Mouse (Mus musculus) lung, postnatal 0 days (tissue): ENCODE results near the gene Mlst8. TPM values are rescaled to one million over a fixed set of nuclear protein-coding genes. Genes with fewer than 3 reads are reported as not detected.
A peak's percentile ranks its signal among the peaks of the same experiment; 100 is the strongest.

Experiments used
- ATAC-seq: fragments of 200-750 bp; cut with Nextera tagmentation; 2 replicates; pipeline ENCODE4 v1.8.0; 2017; ENCODE audit warnings: moderate library complexity
- DNase-seq: peaks from one replicate; pipeline ENCODE4 v3.0.0-alpha.2; 2016; ENCODE audit warnings: low spot score
- H3K27ac ChIP-seq: fragments of 300-500 bp; sonication (generic); 2 replicates; pipeline ENCODE4 v1.5.1; 2014; ENCODE audit warnings: antibody characterized with exemption, mild to moderate bottlenecking, low read length, mixed read lengths
- H3K27me3 ChIP-seq: fragments of 300-500 bp; sonication (generic); replicated peaks from 2 replicates; pipeline ENCODE4 v1.6.1; 2014; ENCODE audit warnings: low read length, mixed read lengths; ENCODE audit not compliant: insufficient read depth
- H3K36me3 ChIP-seq: fragments of 300-500 bp; sonication (generic); 2 replicates; pipeline ENCODE4 v1.6.1; 2014; ENCODE audit warnings: low read length, mixed read lengths; ENCODE audit not compliant: insufficient read depth
- H3K4me1 ChIP-seq: fragments of 300-500 bp; sonication (generic); 2 replicates; pipeline ENCODE4 v1.6.1; 2014; ENCODE audit warnings: antibody characterized with exemption, low read depth, low read length, mixed read lengths; ENCODE audit not compliant: insufficient read depth
- H3K4me2 ChIP-seq: fragments of 300-500 bp; sonication (generic); replicated peaks from 2 replicates; pipeline ENCODE4 v1.6.1; 2014; ENCODE audit warnings: low read depth, mild to moderate bottlenecking, low read length, moderate library complexity, mixed read lengths
- H3K4me3 ChIP-seq: fragments of 300-500 bp; sonication (generic); 2 replicates; pipeline ENCODE4 v1.5.1; 2014; ENCODE audit warnings: low read depth, low read length
- H3K9ac ChIP-seq: fragments of 300-500 bp; sonication (generic); replicated peaks from 2 replicates; pipeline ENCODE4 v1.6.1; 2014; ENCODE audit warnings: low read depth, mild to moderate bottlenecking
- H3K9me3 ChIP-seq: fragments of 300-500 bp; sonication (generic); 2 replicates; pipeline ENCODE4 v1.6.1; 2016; ENCODE audit warnings: low read length, mixed read lengths
- CTCF ChIP-seq: IDR thresholded peaks from 2 replicates; pipeline ENCODE4 v1.5.1; 2016; ENCODE audit warnings: antibody characterized with exemption, mild to moderate bottlenecking
- EP300 ChIP-seq: IDR thresholded peaks from 2 replicates; pipeline ENCODE4 v1.6.1; 2016; ENCODE audit warnings: antibody characterized with exemption, mild to moderate bottlenecking, control low read depth
- WGBS: fragments of 180-500 bp; shearing (Covaris S2); extraction: QIAGEN DNeasy Blood & Tissue Kit; methylation state at CpG from one replicate; pipeline ENCODE4 v1.1.7; 2014; 5-methylcytosine and 5-hydroxymethylcytosine counted together
- polyA plus RNA-seq: library from polyadenylated mRNA; unstranded; fragments of >200 nt; fragmentation: Nextera tagmentation; extraction: Ambion mirVana; gene quantifications from 2 replicates; pipeline ENCODE4 v1.2.1, GENCODE M21; 2015

Gene Mlst8
- polyA plus RNA-seq, 1 experiment from 2014 or later, result 14.4 TPM

DNA sequence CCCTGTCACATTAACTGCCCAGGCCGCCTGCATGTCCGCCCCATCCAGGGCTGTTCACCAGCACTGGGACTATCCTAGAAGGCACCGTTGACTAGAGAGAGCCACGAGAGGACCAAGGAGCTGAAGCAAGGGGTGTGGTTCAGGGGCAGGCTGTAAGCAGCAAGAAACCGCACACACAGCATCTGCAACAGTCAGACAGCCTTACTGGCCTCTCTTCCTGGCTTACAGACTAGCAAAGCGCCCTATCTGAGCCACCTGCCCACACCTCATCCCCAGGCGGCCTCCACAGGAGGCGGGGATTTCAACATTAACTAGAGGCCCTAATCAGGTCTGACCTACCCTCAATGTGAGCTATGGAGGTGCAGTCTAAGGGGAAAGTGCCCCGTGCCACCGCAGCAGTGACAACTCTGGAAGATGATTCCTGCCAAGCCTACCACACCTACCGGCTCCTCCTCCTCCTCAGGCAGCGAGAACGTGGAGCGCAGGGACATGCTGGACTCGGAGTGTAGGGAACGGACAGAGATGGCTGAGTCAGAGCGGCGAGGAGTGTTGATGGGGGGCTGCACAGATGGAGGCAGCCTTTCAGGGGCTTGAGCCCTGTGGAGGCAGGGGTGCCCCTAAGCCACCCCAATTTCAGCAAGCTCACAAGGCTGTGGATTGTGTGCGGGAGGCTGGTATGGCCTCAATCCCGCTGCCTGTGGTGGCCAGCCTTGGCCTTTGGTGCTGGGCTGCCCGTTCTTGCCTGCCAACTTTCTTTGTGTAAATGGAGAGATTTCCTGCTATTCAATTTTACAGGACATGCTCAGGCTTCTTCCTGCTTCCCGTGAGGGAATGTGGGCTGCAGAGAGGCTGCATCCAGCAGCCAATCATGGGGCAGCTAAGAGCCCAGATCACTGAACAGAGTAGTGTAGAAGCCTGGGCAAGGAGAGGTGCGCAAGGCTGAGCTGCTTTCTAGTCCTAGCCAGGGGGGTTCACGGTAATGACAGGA lies 35.7 kb upstream of the Mlst8 start:
- peak overlapping the region; percentile 72 for H3K27ac ChIP-seq
- H3K9me3 ChIP-seq, result no peaks in the 10 kb centered on the region
- peak overlapping the region; percentile 17; the same call in 1 of the 2 replicates for H3K4me3 ChIP-seq
- H3K36me3 ChIP-seq, result peaks cover 44% of the 10 kb centered on the region
- peak overlapping the region; percentile 9; the same call in 1 of the 2 replicates for H3K9ac ChIP-seq
- peak overlapping the region; percentile 48 for H3K4me2 ChIP-seq
- no peak for TF ChIP-seq CTCF
- no peak; the same call in 1 of the 2 replicates for TF ChIP-seq EP300
- ATAC-seq, result peak; percentile 85
- no peaks in the 10 kb centered on the region for H3K4me1 ChIP-seq
- 66% methylated on average over 24 of the region's 24 CpGs for WGBS
- H3K27me3 ChIP-seq, result no peaks in the 10 kb centered on the region
- peak; percentile 43 for DNase-seq

DNA sequence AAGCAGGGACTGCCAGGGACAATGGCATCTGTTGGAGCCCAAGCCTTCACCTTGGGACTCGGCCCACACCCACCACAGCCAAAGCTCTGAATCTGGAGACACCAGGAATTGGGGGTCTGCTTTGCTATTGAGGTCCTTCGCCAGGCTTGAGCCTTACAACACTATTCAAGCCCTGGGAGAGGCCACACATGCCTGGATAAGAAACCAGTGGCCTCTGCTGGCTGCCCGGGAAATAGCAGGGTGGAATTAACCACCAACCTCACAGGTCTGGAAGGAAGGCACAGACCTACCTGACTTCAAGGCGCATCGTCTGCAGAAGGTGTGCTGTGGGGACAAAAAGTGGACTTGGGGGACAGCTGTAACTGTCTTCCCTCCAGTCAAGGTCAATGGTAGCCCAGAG lies 34.7 kb upstream of the Mlst8 start:
- H3K27ac ChIP-seq, result peak overlapping the region; percentile 72; the same call in 1 of the 2 replicates
- peaks cover 51% of the 10 kb centered on the region for H3K36me3 ChIP-seq
- H3K4me2 ChIP-seq, result peak overlapping the region; percentile 48
- TF ChIP-seq CTCF, result peak; percentile 83
- TF ChIP-seq EP300, result no peak
- WGBS, result 29% methylated on average over 5 of the region's 5 CpGs
- ATAC-seq (peak; percentile 52; the same call in 1 of the 2 replicates), DNase-seq (peak; percentile 53)
- H3K9ac ChIP-seq, result no peak overlapping the region
- peak overlapping the region; percentile 17; the same call in 1 of the 2 replicates for H3K4me3 ChIP-seq
- no peaks in the 10 kb centered on the region for H3K4me1 ChIP-seq
- no peaks in the 10 kb centered on the region for H3K9me3 ChIP-seq
- H3K27me3 ChIP-seq, result no peaks in the 10 kb centered on the region

DNA sequence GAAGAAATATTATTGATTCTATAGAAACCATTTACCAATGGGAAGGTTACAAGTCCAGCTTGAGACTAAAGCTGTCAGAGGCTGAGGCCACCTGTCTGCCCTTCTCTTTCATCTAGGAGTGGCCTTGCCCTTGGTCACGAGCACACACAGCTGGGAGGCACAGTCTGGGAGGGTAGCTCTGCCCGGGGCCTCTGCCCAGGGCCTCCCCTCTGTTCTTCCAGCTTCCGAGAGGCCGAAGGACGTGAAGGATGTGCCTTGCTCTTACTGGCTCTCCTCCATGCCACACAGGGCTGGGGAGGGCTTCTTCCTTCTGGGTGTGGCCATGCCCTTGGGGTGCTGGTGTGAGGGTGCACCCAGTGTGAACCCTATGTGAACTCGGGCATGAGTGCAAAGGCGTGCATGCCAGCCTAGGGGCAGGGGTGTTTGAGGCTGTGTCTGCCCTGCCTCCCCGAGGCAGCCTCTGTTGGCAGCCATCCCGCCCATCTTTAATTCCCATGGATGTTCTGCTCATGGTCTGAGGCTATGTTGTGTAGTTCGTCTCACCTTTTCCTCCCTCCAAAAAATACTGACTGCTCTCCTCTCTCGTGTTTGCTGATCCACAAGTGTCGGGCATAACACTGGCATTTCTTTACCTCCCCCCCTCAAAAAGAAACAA lies 29.1 kb upstream of the Mlst8 start:
- Histone ChIP-seq H3K9ac (no peak overlapping the region), H3K4me3 (no peak overlapping the region), H3K4me1 (no peaks in the 10 kb centered on the region), H3K36me3 (peaks cover 40% of the 10 kb centered on the region), H3K27me3 (no peaks in the 10 kb centered on the region), H3K27ac (no peak overlapping the region), H3K9me3 (no peaks in the 10 kb centered on the region), H3K4me2 (no peak overlapping the region)
- DNase-seq, result no peak
- no peak for ATAC-seq
- 75% methylated on average over 12 of the region's 12 CpGs for WGBS
- TF ChIP-seq CTCF (no peak), EP300 (no peak)

DNA sequence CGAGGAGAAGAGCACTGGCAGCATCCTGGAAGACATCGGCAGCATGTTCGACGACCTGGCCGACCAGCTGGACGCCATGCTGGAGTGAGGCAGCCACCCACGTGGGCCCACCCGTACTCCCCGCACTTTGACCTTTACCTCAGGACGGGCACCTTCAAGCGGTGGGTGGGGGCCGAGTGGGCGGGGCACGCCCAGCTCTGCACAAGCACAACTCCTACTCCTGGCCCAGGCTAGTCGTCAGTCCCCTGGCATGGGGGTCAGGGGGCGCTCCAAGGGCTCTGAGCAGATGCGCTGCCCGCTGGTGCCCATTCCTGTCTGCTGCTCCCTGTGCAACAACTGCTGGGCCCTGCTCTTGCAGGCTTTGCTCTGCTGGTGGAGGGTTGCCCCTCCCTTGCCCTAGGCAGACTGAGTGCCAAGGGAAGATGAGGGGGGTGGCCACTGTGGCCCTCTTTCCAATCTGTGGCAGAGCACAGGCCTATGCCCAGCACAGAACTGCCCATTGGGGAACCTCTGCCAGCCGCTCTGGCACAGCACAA lies 28.3 kb upstream of the Mlst8 start:
- 44% methylated on average over 19 of the region's 19 CpGs for WGBS
- DNase-seq, result no peak
- H3K9me3 ChIP-seq, result no peaks in the 10 kb centered on the region
- no peak for ATAC-seq
- TF ChIP-seq CTCF (no peak), EP300 (no peak)
- H3K4me3 ChIP-seq, result no peak overlapping the region
- no peak overlapping the region for H3K9ac ChIP-seq
- no peaks in the 10 kb centered on the region for H3K27me3 ChIP-seq
- no peak overlapping the region for H3K4me2 ChIP-seq
- H3K36me3 ChIP-seq, result peaks cover 40% of the 10 kb centered on the region
- H3K4me1 ChIP-seq, result no peaks in the 10 kb centered on the region
- no peak overlapping the region for H3K27ac ChIP-seq

DNA sequence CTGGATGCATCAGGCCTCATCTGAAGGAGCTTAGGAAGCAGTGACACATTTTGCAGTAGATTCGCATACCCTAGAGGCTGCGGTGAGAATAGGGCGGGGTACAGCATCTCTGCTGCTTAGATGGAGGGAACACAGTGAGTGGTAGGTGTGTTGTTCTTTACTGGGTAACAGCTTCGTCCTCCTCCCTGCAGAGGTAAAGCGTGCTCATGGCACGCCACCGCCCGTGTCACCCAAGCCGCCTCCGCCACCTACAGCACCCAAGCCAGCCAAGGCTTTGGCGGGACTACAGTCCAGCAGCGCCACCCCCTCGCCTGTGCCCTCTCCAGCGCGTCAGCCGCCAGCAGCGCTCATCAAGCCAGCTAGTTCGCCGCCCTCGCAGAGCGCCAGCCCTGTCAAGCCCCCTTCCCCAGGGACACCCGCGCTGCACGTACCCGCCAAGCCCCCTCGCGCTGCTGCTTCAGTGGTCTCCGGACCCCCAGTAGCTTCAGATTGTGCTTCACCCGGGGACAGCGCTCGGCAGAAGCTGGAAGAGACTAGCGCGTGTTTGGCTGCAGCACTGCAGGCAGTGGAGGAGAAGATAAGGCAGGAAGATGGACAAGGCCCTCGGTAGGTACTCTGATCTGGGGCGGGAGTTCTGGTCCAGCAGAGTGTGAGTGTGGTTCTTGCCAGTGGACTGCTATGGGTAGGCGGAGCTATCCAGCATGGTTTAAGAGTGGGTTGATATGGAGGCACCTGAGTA lies 27.6 kb upstream of the Mlst8 start:
- Histone ChIP-seq H3K4me3 (no peak overlapping the region), H3K4me1 (no peaks in the 10 kb centered on the region), H3K27ac (no peak overlapping the region), H3K27me3 (no peaks in the 10 kb centered on the region), H3K9ac (no peak overlapping the region), H3K36me3 (peaks cover 34% of the 10 kb centered on the region), H3K9me3 (no peaks in the 10 kb centered on the region), H3K4me2 (no peak overlapping the region; the same call in 1 of the 2 replicates)
- ATAC-seq (no peak), DNase-seq (no peak)
- TF ChIP-seq EP300 (no peak), CTCF (no peak)
- WGBS, result 35% methylated on average over 34 of the region's 36 CpGs
